Mouse (Mus musculus) hindbrain, embryonic 16.5 days (tissue): ENCODE data around the gene Gm17490. TPM values are rescaled to one million over a fixed set of nuclear protein-coding genes. Genes with fewer than 3 reads are reported as not detected.

ENCODE experiments used
- ATAC-seq: fragments of 200-750 bp; cut with Nextera tagmentation; 2 replicates; pipeline ENCODE4 v1.8.0; 2017; ENCODE audit warnings: moderate TSS enrichment, moderate library complexity
- H3K27ac ChIP-seq: fragments of 300-500 bp; sonication (generic); 2 replicates; pipeline ENCODE4 v1.5.1; 2014; ENCODE audit warnings: low read depth, mild to moderate bottlenecking, control low read depth, low read length, moderate library complexity
- H3K27me3 ChIP-seq: fragments of 300-500 bp; sonication (generic); replicated peaks from 2 replicates; pipeline ENCODE4 v1.6.1; 2014; ENCODE audit warnings: low read length; ENCODE audit not compliant: control insufficient read depth, insufficient read depth
- H3K36me3 ChIP-seq: fragments of 300-500 bp; sonication (generic); 2 replicates; pipeline ENCODE4 v1.6.1; 2014; ENCODE audit warnings: mild to moderate bottlenecking, low read length, moderate library complexity, mixed read lengths; ENCODE audit not compliant: control insufficient read depth, insufficient read depth
- H3K4me1 ChIP-seq: fragments of 300-500 bp; sonication (generic); 2 replicates; pipeline ENCODE4 v1.6.1; 2014; ENCODE audit warnings: low read depth, low read length; ENCODE audit not compliant: control insufficient read depth, insufficient read depth
- H3K4me2 ChIP-seq: fragments of 300-500 bp; sonication (generic); 2 replicates; pipeline ENCODE4 v1.6.1; 2014; ENCODE audit warnings: mild to moderate bottlenecking, low read length, control low read depth, moderate library complexity
- H3K4me3 ChIP-seq: fragments of 300-500 bp; sonication (generic); 2 replicates; pipeline ENCODE4 v1.5.1; 2014; ENCODE audit warnings: mild to moderate bottlenecking, low read length, control low read depth, moderate library complexity
- H3K9ac ChIP-seq: fragments of 300-500 bp; sonication (generic); 2 replicates; pipeline ENCODE4 v1.6.1; 2014; ENCODE audit warnings: low read depth, mild to moderate bottlenecking, control low read depth, low read length, moderate library complexity
- H3K9me3 ChIP-seq: fragments of 300-500 bp; sonication (generic); 2 replicates; pipeline ENCODE4 v1.6.1; 2014; ENCODE audit warnings: mild to moderate bottlenecking, low read length, moderate library complexity; ENCODE audit not compliant: control insufficient read depth
- WGBS: fragments of 180-500 bp; shearing (Covaris S2); extraction: QIAGEN DNeasy Blood & Tissue Kit; methylation state at CpG from one replicate; pipeline ENCODE4 v1.1.7; 2014; 5-methylcytosine and 5-hydroxymethylcytosine counted together
- polyA plus RNA-seq: library from polyadenylated mRNA; unstranded; fragments of >200 nt; fragmentation: Nextera tagmentation; extraction: Ambion mirVana; gene quantifications from 2 replicates; pipeline ENCODE4 v1.2.1, GENCODE M21; 2015

The Gm17490 gene
- polyA plus RNA-seq: not detected in 2 replicates

- Histone ChIP-seq H3K4me2 (no peak within 1 kb of the TSS), H3K4me1 (no peaks in the 10 kb centered on the region), H3K27me3 (no peaks in the 10 kb centered on the region), H3K4me3 (no peak within 1 kb of the TSS), H3K9ac (no peak within 1 kb of the TSS), H3K36me3 (no peaks in the 10 kb centered on the region), H3K27ac (no peak within 1 kb of the TSS), H3K9me3 (no peaks in the 10 kb centered on the region)
- no peak for ATAC-seq
- WGBS: 96% methylated on average over 5 of the region's 5 CpGs
Measured at GRCm38 (mm10) chr2:11625890-11626289, at the start of gene Gm17490. Gene Gm17490 (minus strand): TSS chr2:11626264.

GRCm38 (mm10) chr2:11672144-11672543 is 46.1 kb upstream of the Gm17490 start:
- H3K9me3 ChIP-seq: no peaks in the 10 kb centered on the region
- 20% methylated on average over 3 of the region's 3 CpGs for WGBS
- ATAC-seq: no peak
- H3K9ac ChIP-seq: no peak overlapping the region
- no peaks in the 10 kb centered on the region for H3K4me1 ChIP-seq
- no peak overlapping the region for H3K4me2 ChIP-seq
- no peak overlapping the region for H3K4me3 ChIP-seq
- no peaks in the 10 kb centered on the region for H3K36me3 ChIP-seq
- no peaks in the 10 kb centered on the region for H3K27me3 ChIP-seq
- no peak overlapping the region for H3K27ac ChIP-seq

GRCm38 (mm10) chr2:11665326-11665725 is 39.3 kb upstream of the Gm17490 start:
- no peak overlapping the region for H3K4me2 ChIP-seq
- no peak overlapping the region for H3K4me3 ChIP-seq
- no peak overlapping the region for H3K27ac ChIP-seq
- no peaks in the 10 kb centered on the region for H3K4me1 ChIP-seq
- 93% methylated on average over 3 of the region's 3 CpGs for WGBS
- no peak overlapping the region for H3K9ac ChIP-seq
- no peaks in the 10 kb centered on the region for H3K36me3 ChIP-seq
- H3K9me3 ChIP-seq: no peaks in the 10 kb centered on the region
- no peak for ATAC-seq
- H3K27me3 ChIP-seq: no peaks in the 10 kb centered on the region

GRCm38 (mm10) chr2:11664806-11665205 is 38.7 kb upstream of the Gm17490 start:
- no peak overlapping the region for H3K4me2 ChIP-seq
- H3K9me3 ChIP-seq: no peaks in the 10 kb centered on the region
- no peak overlapping the region for H3K27ac ChIP-seq
- H3K27me3 ChIP-seq: no peaks in the 10 kb centered on the region
- no peaks in the 10 kb centered on the region for H3K4me1 ChIP-seq
- no peak overlapping the region for H3K4me3 ChIP-seq
- H3K9ac ChIP-seq: no peak overlapping the region
- no peaks in the 10 kb centered on the region for H3K36me3 ChIP-seq
- no peak for ATAC-seq
- WGBS: 88% methylated on average over 4 of the region's 4 CpGs

GRCm38 (mm10) chr2:11664367-11664766 is 38.3 kb upstream of the Gm17490 start:
- H3K27me3 ChIP-seq: no peaks in the 10 kb centered on the region
- no peaks in the 10 kb centered on the region for H3K4me1 ChIP-seq
- H3K4me2 ChIP-seq: peak overlapping the region; percentile 53
- WGBS: 45% methylated on average over 6 of the region's 6 CpGs
- H3K9ac ChIP-seq: peak overlapping the region; percentile 14; the same call in 1 of the 2 replicates
- H3K9me3 ChIP-seq: no peaks in the 10 kb centered on the region
- peak overlapping the region; percentile 32 for H3K4me3 ChIP-seq
- H3K36me3 ChIP-seq: no peaks in the 10 kb centered on the region
- ATAC-seq: peak; percentile 78
- H3K27ac ChIP-seq: no peak overlapping the region

- ATAC-seq: peak; percentile 96
- no peaks in the 10 kb centered on the region for H3K27me3 ChIP-seq
- no peaks in the 10 kb centered on the region for H3K4me1 ChIP-seq
- H3K9ac ChIP-seq: peak overlapping the region; percentile 14; the same call in 1 of the 2 replicates
- WGBS: 2% methylated on average over 10 of the region's 10 CpGs
- no peak overlapping the region for H3K27ac ChIP-seq
- peak overlapping the region; percentile 53 for H3K4me2 ChIP-seq
- H3K36me3 ChIP-seq: no peaks in the 10 kb centered on the region
- H3K9me3 ChIP-seq: no peaks in the 10 kb centered on the region
- H3K4me3 ChIP-seq: peak overlapping the region; percentile 32
Measured at GRCm38 (mm10) chr2:11663961-11664360, 37.9 kb upstream of the Gm17490 start.

DNA sequence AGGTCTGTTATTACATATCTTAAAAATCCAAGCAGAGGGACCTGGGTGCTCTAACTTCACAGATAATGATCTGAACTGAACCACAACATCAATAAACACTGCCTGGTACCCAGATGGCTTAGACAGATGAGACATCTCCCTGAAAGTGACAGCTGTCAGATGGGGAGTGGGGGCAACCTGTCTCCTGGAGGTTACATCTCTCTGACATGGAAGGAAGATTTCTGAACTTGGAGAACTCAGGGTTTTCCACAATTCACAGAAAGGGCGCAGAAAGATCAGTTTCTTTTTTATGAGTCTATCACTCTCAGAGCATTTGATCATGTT is 36.8 kb upstream of the Gm17490 start:
- Histone ChIP-seq H3K4me3 (no peak overlapping the region), H3K4me1 (no peaks in the 10 kb centered on the region), H3K27me3 (no peaks in the 10 kb centered on the region), H3K9me3 (no peaks in the 10 kb centered on the region), H3K4me2 (no peak overlapping the region), H3K27ac (no peak overlapping the region), H3K36me3 (no peaks in the 10 kb centered on the region), H3K9ac (no peak overlapping the region)
- no peak for ATAC-seq
- WGBS: 95% methylated on average over 1 of the region's 1 CpGs

DNA sequence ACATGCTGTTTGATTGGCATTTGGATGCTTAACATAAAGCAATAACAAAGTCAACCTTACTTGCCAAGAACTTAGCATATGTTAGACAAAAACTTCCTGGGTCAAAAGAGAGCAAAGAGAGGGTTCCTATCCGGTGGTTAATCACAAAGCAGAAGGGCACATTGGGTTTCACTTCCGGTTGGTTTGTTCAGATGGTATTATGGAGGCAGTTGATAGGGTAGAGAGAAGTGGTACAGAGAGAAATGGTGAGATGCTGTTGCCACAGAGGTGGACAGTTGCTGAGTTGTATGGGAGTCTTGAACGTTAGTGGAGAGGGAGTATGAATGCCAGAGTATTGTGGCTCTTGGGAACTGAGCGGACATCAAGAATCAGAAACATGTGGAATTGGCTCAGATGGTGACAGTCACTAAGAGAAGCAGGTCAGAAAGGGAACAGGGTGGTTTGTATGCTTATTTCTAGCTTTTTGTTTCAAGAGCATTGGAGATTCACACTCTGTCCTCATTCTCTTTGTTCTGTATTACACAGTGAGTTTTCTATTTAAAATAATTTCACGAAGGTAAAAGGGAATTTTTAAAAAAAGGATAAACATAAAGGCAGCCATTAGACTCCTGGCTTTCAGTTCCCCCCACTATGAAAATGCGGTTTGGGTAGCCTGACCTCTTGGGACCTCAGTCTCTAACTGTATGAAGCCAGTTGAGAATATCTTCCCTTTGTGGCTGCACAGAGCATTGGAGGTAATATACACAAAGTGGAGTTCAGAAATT is 36.3 kb upstream of the Gm17490 start:
- Histone ChIP-seq H3K9ac (no peak overlapping the region), H3K9me3 (no peaks in the 10 kb centered on the region), H3K4me2 (no peak overlapping the region), H3K27ac (no peak overlapping the region), H3K36me3 (no peaks in the 10 kb centered on the region), H3K4me3 (no peak overlapping the region), H3K4me1 (no peaks in the 10 kb centered on the region), H3K27me3 (no peaks in the 10 kb centered on the region)
- 80% methylated on average over 6 of the region's 6 CpGs for WGBS
- no peak for ATAC-seq

- Histone ChIP-seq H3K4me1 (no peaks in the 10 kb centered on the region), H3K9me3 (no peaks in the 10 kb centered on the region), H3K36me3 (no peaks in the 10 kb centered on the region), H3K4me2 (no peak overlapping the region), H3K4me3 (no peak overlapping the region), H3K9ac (no peak overlapping the region), H3K27me3 (no peaks in the 10 kb centered on the region), H3K27ac (no peak overlapping the region)
- peak; percentile 74 for ATAC-seq
- WGBS: 24% methylated on average over 2 of the region's 2 CpGs
Measured at GRCm38 (mm10) chr2:11659263-11659662, 33.2 kb upstream of the Gm17490 start.
